Mouse (Mus musculus): Measurements from ENCODE around the gene Bdnf.

- TF ChIP-seq CTCF (IDR thresholded peaks at IDR 0.05; ENCODE audit: low read depth, low read length): no peak
- TF ChIP-seq POLR2A (IDR thresholded peaks at IDR 0.05; ENCODE audit: insufficient read depth, low read length): no peak
- no peak for TF ChIP-seq EP300 (IDR thresholded peaks at IDR 0.05; ENCODE audit: insufficient read depth, low read depth, low read length)
These were observed 75.5 kb downstream of the Bdnf start for GRCm38 (mm10) chr2:109749964-109750363.
